Mouse (Mus musculus): Measurements from ENCODE around the gene Rpl23.

DNA sequence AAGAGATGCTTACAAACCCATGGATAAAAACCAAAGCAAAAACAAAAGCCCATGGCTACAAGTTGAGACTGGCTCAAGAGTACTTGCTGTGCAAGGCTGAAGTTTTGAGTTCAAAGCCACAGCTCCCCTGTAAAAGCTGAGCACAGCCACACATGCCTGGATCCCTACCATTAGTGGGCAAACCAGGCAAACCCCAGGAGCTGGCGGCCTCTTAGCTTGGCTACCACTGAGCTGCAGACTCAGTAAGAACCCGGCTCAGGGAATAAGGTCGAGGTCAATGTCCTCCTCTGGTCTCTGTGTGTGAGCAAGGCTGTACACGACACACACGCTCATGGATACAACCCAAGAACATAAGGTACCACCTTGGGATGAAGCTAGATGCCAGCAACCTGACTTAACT, 33.7 kb downstream of the Rpl23 start:
- TF ChIP-seq POLR2A (IDR thresholded peaks at IDR 0.05; ENCODE audit: borderline replicate concordance, low read depth, low read length) (no peak), CTCF (IDR thresholded peaks at IDR 0.05; ENCODE audit: low read depth, low read length) (no peak)

Measured in bone marrow macrophage, adult 2 months (primary cell).